Mouse (Mus musculus): Measurements from ENCODE around the gene Tshz3. TPM values are rescaled to one million over a fixed set of nuclear protein-coding genes. Genes with fewer than 3 reads are reported as not detected.

Tshz3 gene
- polyA plus RNA-seq, 1 experiment from 2014 or later: 11.0 TPM

DNA sequence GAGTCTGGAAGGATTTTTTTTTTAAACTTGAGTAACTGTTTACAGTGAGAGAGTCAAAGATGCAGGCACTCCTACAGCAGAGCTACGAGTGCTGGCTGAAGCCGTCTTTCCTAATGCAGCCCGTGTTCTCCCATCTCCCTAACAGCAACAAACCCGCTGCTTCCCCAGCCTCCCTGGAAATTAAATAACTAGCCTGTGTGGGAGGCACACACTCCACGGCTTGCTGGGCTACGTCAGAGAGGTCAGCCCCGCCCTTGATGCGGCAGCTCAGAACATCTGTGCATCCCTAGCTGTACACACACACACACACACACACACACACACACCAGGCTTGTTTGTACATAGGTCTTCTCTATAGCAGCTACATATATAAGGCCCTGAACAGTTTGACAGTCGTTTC lies 22.9 kb downstream of the Tshz3 start:
- Histone ChIP-seq H3K27ac (no peak overlapping the region), H3K9ac (no peak overlapping the region), H3K4me2 (replicated peaks) (peak overlapping the region; percentile 20; the same call in 1 of the 2 replicates), H3K27me3 (no peaks in the 10 kb centered on the region), H3K36me3 (no peaks in the 10 kb centered on the region), H3K4me1 (peaks cover 31% of the 10 kb centered on the region), H3K9me3 (no peaks in the 10 kb centered on the region), H3K4me3 (no peak overlapping the region)
- no peak for ATAC-seq (ENCODE audit: low FRiP score, low read depth)
- 33% methylated on average over 9 of the region's 9 CpGs for WGBS

DNA sequence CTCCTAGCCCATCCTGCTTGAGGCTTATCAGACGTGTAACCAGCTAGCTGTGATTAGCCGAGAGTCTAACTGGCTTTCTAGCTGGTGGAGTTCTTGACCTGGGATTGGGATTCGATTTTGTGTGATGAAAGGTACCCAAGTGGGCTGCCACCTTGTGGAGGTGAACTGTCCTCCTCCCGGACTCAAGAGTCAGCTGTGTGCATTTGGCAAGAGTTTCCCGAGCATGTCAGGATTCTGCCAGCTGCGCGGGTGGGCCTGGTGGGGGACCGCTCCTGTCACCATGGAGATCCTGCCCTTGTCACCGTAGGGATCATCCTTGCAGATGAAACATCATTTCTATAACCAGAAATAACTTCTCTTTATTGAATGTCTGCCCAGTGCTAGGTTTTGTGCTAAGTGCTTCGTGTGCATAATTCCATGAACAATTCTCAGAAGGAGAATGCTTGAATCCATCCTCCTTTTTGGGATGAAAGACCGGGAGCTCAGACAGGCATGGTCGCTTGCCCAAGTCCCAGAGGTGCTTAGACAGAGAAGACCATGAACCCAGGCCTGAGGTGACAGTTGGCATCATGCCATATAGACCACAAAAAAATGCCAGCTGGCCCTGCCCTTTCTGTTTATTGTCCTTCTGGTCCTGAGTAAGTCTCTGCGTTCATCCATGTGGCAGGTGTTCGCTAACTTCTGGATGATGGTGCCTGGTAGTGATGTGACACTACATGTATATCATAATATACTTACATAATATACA lies 38.6 kb downstream of the Tshz3 start:
- H3K27ac ChIP-seq: no peak overlapping the region
- H3K9me3 ChIP-seq: no peaks in the 10 kb centered on the region
- H3K36me3 ChIP-seq: no peaks in the 10 kb centered on the region
- H3K27me3 ChIP-seq: no peaks in the 10 kb centered on the region
- H3K9ac ChIP-seq: no peak overlapping the region
- H3K4me1 ChIP-seq: 0 out of 2 replicates have a peak, but pooled peaks cover 5% of the 10 kb centered on the region
- no peak for ATAC-seq (ENCODE audit: low FRiP score, low read depth)
- WGBS: 87% methylated on average over 14 of the region's 14 CpGs
- no peak overlapping the region for H3K4me3 ChIP-seq
- no peak overlapping the region for H3K4me2 ChIP-seq (replicated peaks)

DNA sequence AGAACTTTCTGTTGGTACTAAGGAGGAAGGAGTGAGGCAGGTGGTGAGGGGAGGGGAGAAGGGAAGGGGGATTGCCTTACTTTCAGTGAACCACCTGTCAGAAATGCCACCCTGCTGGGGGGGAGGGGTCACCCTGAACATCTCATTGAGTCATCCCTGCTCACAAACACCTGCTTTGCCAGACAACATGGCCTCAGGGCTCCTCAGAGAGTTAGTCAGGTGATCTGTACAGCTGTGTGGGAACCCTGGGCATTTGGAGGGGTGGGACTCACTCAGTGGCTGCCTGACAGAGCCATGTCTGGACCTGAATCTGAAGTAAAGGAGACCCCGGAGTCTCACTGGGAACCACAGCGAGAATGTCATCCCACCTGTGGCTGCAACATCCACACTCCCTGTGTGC lies 53.6 kb downstream of the Tshz3 start:
- Histone ChIP-seq H3K4me2 (replicated peaks) (no peak overlapping the region), H3K9ac (no peak overlapping the region), H3K4me1 (0 out of 2 replicates have a peak, but pooled peaks cover 3% of the 10 kb centered on the region), H3K27ac (no peak overlapping the region), H3K27me3 (no peaks in the 10 kb centered on the region), H3K4me3 (no peak overlapping the region), H3K9me3 (no peaks in the 10 kb centered on the region), H3K36me3 (no peaks in the 10 kb centered on the region; the same call in 1 of the 2 replicates)
- ATAC-seq (ENCODE audit: low FRiP score, low read depth): no peak
- WGBS: 93% methylated on average over 2 of the region's 2 CpGs

DNA sequence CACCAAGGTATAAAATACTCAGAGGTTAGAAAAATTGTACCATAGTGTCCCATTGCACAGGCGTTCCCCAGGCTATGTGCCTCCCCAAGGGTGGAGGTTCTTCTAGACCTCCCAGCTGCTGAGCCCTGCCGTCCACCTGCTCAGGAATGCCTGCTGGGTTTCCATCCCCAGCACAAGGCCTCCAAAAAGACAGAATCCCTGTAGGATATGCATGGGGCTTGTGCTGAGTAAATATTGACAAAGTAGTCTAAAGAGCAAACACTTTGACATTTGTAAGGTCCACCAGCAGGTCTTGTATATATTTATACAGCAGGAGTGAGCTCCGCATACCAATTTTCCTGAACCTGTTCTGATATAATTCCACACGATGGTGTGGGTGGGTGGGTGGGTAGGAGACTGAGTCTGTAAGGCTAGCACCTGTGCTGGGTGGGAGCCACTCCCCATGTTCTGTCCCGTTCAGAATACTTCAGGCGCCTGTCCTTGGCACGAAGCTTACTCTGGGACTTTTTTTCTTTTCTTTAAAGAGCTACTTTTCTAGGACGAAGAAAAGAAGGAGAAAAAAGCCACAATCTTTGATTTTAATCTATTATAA lies 69.7 kb downstream of the Tshz3 start:
- H3K27me3 ChIP-seq: no peaks in the 10 kb centered on the region
- peaks cover 2% of the 10 kb centered on the region; the same call in 1 of the 2 replicates for H3K9me3 ChIP-seq
- H3K4me3 ChIP-seq: no peak overlapping the region
- H3K27ac ChIP-seq: no peak overlapping the region
- peaks cover 31% of the 10 kb centered on the region for H3K36me3 ChIP-seq
- no peak overlapping the region for H3K9ac ChIP-seq
- 81% methylated on average over 8 of the region's 8 CpGs for WGBS
- ATAC-seq (ENCODE audit: low FRiP score, low read depth): no peak
- H3K4me1 ChIP-seq: peaks cover 5% of the 10 kb centered on the region; the same call in 1 of the 2 replicates
- no peak overlapping the region for H3K4me2 ChIP-seq (replicated peaks)

DNA sequence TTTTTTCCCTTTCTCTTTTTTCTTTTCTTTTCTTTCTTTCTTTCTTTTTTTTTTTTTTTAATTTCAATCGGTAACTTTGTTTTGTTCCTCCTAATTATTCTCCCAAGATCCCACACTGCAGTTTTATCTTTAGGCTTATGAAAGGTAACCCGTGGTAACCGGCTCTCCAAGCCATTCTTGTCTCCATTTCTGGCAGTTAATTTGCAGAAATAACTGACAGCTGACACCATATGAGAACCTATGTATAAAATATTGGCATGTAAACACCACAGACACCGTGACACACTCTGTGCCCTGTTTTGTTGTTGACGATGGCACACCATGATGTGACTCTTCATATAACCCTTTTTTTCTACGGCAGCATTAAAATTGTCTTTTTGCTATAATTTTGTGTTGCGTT lies 75.2 kb downstream of the Tshz3 start:
- no peaks in the 10 kb centered on the region for H3K27me3 ChIP-seq
- no peak overlapping the region for H3K4me2 ChIP-seq (replicated peaks)
- H3K27ac ChIP-seq: no peak overlapping the region
- H3K36me3 ChIP-seq: peaks cover 31% of the 10 kb centered on the region
- no peak for ATAC-seq (ENCODE audit: low FRiP score, low read depth)
- peaks cover 2% of the 10 kb centered on the region; the same call in 1 of the 2 replicates for H3K9me3 ChIP-seq
- no peak overlapping the region for H3K4me3 ChIP-seq
- H3K9ac ChIP-seq: no peak overlapping the region
- 59% methylated on average over 7 of the region's 7 CpGs for WGBS
- peaks cover 5% of the 10 kb centered on the region; the same call in 1 of the 2 replicates for H3K4me1 ChIP-seq

DNA sequence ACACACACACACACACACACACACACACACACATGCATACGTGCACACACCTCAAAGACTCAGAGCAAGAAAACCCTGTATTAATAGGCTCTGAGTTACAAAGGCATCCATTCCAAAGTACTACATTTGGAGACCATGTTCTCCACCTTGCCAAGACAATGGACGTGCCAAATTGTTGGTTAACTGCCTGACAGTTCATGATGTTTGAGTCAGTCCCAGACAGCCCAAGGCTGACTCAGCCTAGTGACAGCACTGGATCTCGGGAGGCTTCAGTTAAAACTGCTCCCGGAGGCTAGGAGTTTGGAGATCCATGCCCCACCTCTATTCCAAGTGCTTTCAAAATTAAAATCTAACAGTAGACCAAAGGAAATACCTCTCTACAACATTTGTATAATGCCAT lies 79.0 kb downstream of the Tshz3 start:
- 85% methylated on average over 4 of the region's 4 CpGs for WGBS
- no peaks in the 10 kb centered on the region for H3K27me3 ChIP-seq

DNA sequence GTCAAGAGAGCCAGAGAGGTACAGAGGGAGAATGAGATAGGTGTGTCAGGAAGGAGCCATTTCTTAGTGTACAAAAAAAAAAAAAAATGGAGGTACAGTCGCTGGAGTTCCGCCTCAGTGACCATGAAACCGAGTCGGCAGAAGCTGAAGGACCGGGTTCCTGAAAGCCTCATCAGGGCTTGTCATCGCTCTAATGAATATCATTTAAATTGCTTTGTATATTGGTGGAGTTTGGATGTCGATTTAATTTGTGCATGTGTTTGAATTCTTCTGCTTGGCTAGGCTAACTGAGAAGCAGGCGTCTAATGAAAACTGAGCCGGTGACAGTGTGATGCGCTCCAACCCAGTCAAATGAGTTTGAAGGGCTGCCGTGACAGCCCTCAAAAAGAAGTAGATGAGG lies 80.5 kb downstream of the Tshz3 start:
- no peak overlapping the region for H3K27ac ChIP-seq
- no peaks in the 10 kb centered on the region for H3K4me1 ChIP-seq
- no peak overlapping the region for H3K4me2 ChIP-seq (replicated peaks)
- no peaks in the 10 kb centered on the region for H3K36me3 ChIP-seq
- no peaks in the 10 kb centered on the region for H3K9me3 ChIP-seq
- WGBS: 94% methylated on average over 11 of the region's 11 CpGs
- H3K27me3 ChIP-seq: no peaks in the 10 kb centered on the region
- no peak overlapping the region for H3K4me3 ChIP-seq
- H3K9ac ChIP-seq: no peak overlapping the region
- no peak for ATAC-seq (ENCODE audit: low FRiP score, low read depth)

More for the DNA sequence above, 79.0 kb downstream of the Tshz3 start:
- H3K4me1 ChIP-seq: no peaks in the 10 kb centered on the region
- H3K9ac ChIP-seq: no peak overlapping the region
- no peak overlapping the region for H3K4me2 ChIP-seq (replicated peaks)
- ATAC-seq (ENCODE audit: low FRiP score, low read depth): no peak
- H3K36me3 ChIP-seq: no peaks in the 10 kb centered on the region
- no peak overlapping the region for H3K27ac ChIP-seq
- H3K9me3 ChIP-seq: no peaks in the 10 kb centered on the region
- no peak overlapping the region for H3K4me3 ChIP-seq

DNA sequence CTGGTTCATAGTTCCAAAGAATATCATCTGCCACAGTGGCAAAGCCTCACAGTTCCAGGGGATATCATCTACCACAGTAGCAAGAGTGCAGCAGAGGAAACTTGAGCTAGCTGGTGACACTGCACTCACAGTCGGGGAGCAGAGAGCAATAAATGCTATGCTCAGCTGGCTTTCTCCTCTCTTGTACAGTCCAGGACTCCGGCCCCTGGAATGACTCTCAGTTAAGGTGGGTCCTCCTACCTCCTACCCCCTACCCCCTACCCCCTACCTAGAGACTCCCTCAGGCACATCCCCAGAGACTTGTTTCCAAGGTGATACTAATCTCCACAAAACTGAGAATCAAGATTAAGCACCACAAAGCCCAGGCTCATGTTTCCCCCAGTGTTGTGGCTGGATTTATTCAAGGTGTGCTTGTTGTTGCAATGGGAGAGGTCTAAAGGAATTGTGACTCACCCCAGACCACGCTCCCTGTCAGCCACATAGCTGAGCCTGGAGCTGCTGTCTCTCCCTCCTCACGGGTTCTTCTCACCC lies 86.4 kb downstream of the Tshz3 start:
- ATAC-seq (ENCODE audit: low FRiP score, low read depth): no peak
- H3K4me2 ChIP-seq (replicated peaks): no peak overlapping the region
- no peaks in the 10 kb centered on the region for H3K36me3 ChIP-seq
- WGBS: 51% methylated on average over 4 of the region's 4 CpGs
- H3K9ac ChIP-seq: no peak overlapping the region
- no peak overlapping the region for H3K27ac ChIP-seq
- H3K9me3 ChIP-seq: no peaks in the 10 kb centered on the region
- no peak overlapping the region for H3K4me3 ChIP-seq
- no peaks in the 10 kb centered on the region for H3K27me3 ChIP-seq
- H3K4me1 ChIP-seq: no peaks in the 10 kb centered on the region; the same call in 1 of the 2 replicates

DNA sequence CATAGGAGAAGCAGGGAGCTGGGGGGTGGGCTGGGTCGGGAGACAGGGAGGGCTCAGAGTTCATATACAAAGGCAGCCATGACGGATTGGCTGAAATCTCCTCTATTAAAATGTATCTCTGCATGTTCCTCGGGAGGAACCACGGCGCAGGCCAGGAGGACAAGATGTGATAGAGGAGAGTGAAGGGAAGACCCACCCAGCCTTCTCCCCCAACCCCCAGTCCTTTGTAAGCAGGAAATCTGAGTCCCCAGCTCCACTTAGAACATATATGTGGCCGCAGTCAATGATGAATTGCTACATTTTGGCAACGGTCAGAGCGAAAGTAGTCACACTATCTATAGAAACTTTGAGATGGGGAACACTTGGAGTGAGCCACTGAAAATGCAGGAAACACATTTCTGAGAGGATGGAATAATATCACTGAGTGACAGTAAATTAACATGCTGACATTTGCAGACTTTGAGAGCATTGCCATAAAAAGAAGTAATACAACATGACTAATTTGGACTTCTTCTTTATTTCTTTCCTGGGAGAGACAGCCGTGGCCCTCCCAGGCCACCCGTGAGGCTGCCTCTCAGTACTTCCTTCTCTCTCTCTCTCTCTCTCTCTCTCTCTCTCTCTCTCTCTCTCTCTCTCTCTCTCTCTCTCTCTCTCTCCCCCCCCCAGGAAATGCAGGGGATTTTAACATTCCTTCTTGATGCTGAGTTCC lies 88.9 kb downstream of the Tshz3 start:
- H3K4me3 ChIP-seq: no peak overlapping the region
- no peak overlapping the region for H3K9ac ChIP-seq
- no peaks in the 10 kb centered on the region; the same call in 1 of the 2 replicates for H3K4me1 ChIP-seq
- H3K27me3 ChIP-seq: no peaks in the 10 kb centered on the region; the same call in 1 of the 2 replicates
- no peaks in the 10 kb centered on the region for H3K9me3 ChIP-seq
- ATAC-seq (ENCODE audit: low FRiP score, low read depth): no peak
- H3K27ac ChIP-seq: no peak overlapping the region
- H3K4me2 ChIP-seq (replicated peaks): no peak overlapping the region
- WGBS: 74% methylated on average over 10 of the region's 10 CpGs
- H3K36me3 ChIP-seq: no peaks in the 10 kb centered on the region

DNA sequence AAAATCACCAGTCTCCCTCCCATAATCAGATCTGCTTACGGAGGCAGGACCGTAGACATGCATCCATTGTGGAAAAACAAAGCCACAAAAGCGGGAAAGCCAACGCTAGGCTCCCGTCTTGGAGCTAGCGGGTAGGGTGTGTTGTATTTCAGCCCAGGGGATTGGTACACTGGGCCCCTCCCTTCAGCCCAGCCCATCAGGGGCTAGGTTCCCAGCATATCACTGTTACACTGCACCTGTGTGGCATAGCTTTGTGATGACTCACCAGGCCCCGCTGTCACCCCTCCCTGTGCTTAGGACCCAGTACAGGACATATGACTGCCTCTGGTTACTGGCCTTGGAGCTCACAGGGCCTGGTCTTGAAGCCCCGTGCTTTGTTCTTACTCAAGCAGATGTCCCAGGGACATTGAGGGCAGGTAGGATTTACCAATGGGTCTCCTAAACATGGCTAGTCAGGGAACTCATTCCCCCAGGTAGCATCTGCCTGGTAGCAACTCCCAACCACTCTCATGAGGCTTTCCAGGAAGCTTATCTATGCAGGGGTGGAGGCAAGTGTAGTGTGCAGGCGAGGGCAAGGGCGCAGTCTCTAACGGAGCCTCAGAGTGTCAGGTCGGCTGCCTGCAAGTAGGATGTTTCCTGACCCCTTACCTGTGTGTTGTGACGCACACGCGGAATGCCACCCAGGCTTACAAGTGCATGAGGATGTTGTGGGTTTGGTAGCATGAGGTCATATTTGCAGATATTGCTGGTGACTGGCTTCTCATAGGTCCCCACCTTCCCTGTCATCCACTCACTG lies 98.7 kb downstream of the Tshz3 start:
- no peak overlapping the region for H3K4me2 ChIP-seq (replicated peaks)
- ATAC-seq (ENCODE audit: low FRiP score, low read depth): peak; percentile 85
- no peaks in the 10 kb centered on the region for H3K4me1 ChIP-seq
- WGBS: 86% methylated on average over 15 of the region's 15 CpGs
- H3K27ac ChIP-seq: no peak overlapping the region
- H3K9ac ChIP-seq: no peak overlapping the region
- no peaks in the 10 kb centered on the region for H3K9me3 ChIP-seq
- H3K27me3 ChIP-seq: no peaks in the 10 kb centered on the region; the same call in 1 of the 2 replicates
- H3K36me3 ChIP-seq: no peaks in the 10 kb centered on the region
- H3K4me3 ChIP-seq: no peak overlapping the region
